Mouse (Mus musculus) gastrocnemius, postnatal 14 days (tissue): ENCODE results near the gene LTO1. TPM values are rescaled to one million over a fixed set of nuclear protein-coding genes. Genes with fewer than 3 reads are reported as not detected.
"Not testable (repeated sequence)": the region's sequence is repeated elsewhere in the genome, so short reads cannot be mapped to it uniquely, and the experiment has no call there.

Experiments used
- DNase-seq: peaks from one replicate; pipeline ENCODE4 v3.0.0; 2021; ENCODE audit warnings: mixed read lengths
- intact Hi-C: fragments of 180-260 bp; cut with DNase I; formaldehyde crosslinking; loops from one replicate; pipeline ENCODE4 v1.15.1; 2025; ENCODE audit warnings: low total_unique reads
- total RNA-seq, 2 experiments: library from RNA; stranded (reverse); gene quantifications; 2 replicates each; pipeline ENCODE4 v1.2.3; 2021

The LTO1 gene
- total RNA-seq, 2 experiments from 2014 or later = 7.6 to 8.5 TPM

- intact Hi-C loops = loop anchor here (5.0 kb wide), 1 partner anchor 301 kb away; no protein-coding TSS in a partner anchor
- no peak for DNase-seq
These were observed 16.4 kb upstream of the LTO1 start for GRCm38 (mm10) chr7:144898506-144898905.

- intact Hi-C loops, DNase-seq: not testable (repeated sequence)
These were observed 9.4 kb upstream of the LTO1 start for GRCm38 (mm10) chr7:144905514-144905913.

GRCm38 (mm10) chr7:144906708-144907397, 8.0 kb upstream of the LTO1 start:
- intact Hi-C loops = no loop called here
- DNase-seq = peak; percentile 52

GRCm38 (mm10) chr7:144907793-144908192, 7.1 kb upstream of the LTO1 start:
- no peak for DNase-seq
- intact Hi-C loops = no loop called here

- intact Hi-C loops = no loop called here
- DNase-seq = no peak
These were observed 6.2 kb upstream of the LTO1 start for GRCm38 (mm10) chr7:144908705-144909104.

- no peak for DNase-seq
- intact Hi-C loops = no loop called here
These were observed 3.8 kb upstream of the LTO1 start for GRCm38 (mm10) chr7:144911121-144911520.

- intact Hi-C loops = no loop called here
- no peak for DNase-seq
These were observed 2.0 kb upstream of the LTO1 start for GRCm38 (mm10) chr7:144912897-144913296.

- DNase-seq = no peak
- intact Hi-C loops = no loop called here
These were observed 478 bp upstream of the LTO1 start for GRCm38 (mm10) chr7:144914296-144914947.

- intact Hi-C loops = no loop called here
- DNase-seq = no peak
These were observed 3.9 kb downstream of the LTO1 start for GRCm38 (mm10) chr7:144918823-144919222.

- intact Hi-C loops = no loop called here
- no peak for DNase-seq
These were observed 12.7 kb downstream of the LTO1 start for GRCm38 (mm10) chr7:144927591-144927990.

- no peak for DNase-seq
- intact Hi-C loops = no loop called here
These were observed 13.3 kb downstream of the LTO1 start for GRCm38 (mm10) chr7:144928009-144928888.

- intact Hi-C loops = no loop called here
- DNase-seq = no peak
These were observed 13.9 kb downstream of the LTO1 start for GRCm38 (mm10) chr7:144928889-144929210.

- no peak for DNase-seq
- intact Hi-C loops = no loop called here
These were observed 14.6 kb downstream of the LTO1 start for GRCm38 (mm10) chr7:144929506-144929905.

- intact Hi-C loops = no loop called here
- no peak for DNase-seq
These were observed 15.0 kb downstream of the LTO1 start for GRCm38 (mm10) chr7:144929931-144930330.

- intact Hi-C loops = no loop called here
- no peak for DNase-seq
These were observed 16.9 kb downstream of the LTO1 start for GRCm38 (mm10) chr7:144931778-144932177.

GRCm38 (mm10) chr7:144932389-144932937, 17.6 kb downstream of the LTO1 start:
- intact Hi-C loops = no loop called here
- no peak for DNase-seq

- peak; percentile 43 for DNase-seq
- intact Hi-C loops = no loop called here
These were observed 18.4 kb downstream of the LTO1 start for GRCm38 (mm10) chr7:144933336-144933735.

- intact Hi-C loops = no loop called here
- no peak for DNase-seq
These were observed 18.9 kb downstream of the LTO1 start for GRCm38 (mm10) chr7:144933796-144934195.

- intact Hi-C loops = loop anchor here (5.0 kb wide), 1 partner anchor 182 kb away; no protein-coding TSS in a partner anchor
- DNase-seq = peak; percentile 61
These were observed 20.0 kb downstream of the LTO1 start for GRCm38 (mm10) chr7:144934901-144935300.

GRCm38 (mm10) chr7:144935563-144935962, 20.7 kb downstream of the LTO1 start:
- peak; percentile 40 for DNase-seq

More at GRCm38 (mm10) chr7:144935563-144935962, 20.7 kb downstream of the LTO1 start:
- intact Hi-C loops = loop anchor here (5.0 kb wide), 1 partner anchor 182 kb away; no protein-coding TSS in a partner anchor
